Mouse (Mus musculus): ENCODE data around the gene Olfr1252. TPM values are rescaled to one million over a fixed set of nuclear protein-coding genes. Genes with fewer than 3 reads are reported as not detected.

Olfr1252 gene
- polyA plus RNA-seq (2014; fragmentation: Nextera tagmentation; extraction: Ambion mirVana): not detected in 2 replicates

DNA sequence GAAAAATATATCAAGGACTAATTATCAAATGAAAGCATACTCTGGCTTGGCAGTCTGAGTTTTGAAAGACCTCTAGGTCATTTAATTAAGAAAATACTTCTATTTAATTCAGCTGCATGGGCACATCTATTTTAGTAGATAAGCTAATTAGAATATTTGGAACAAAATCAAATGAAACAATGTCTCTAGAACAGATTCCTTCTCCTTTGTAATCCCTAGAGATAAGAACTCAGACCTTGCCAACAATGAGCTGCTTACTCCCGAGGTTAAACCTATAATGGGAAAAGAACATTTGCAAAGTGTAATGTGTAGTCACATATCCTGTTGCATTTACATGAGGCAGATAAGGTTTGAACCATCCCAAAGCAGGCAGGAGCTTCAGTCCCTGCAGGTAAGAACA lies at the start of gene Olfr1252:
Gene Olfr1252 (minus strand): TSS at position 101 of the 400 bp plus-strand sequence.
- ATAC-seq (ENCODE audit: low FRiP score, low TSS enrichment) (no peak), DNase-seq (no peak)
- no peaks in the 10 kb centered on the region for H3K9me3 ChIP-seq (ENCODE audit: control insufficient read depth, low read length)
- no peak within 1 kb of the TSS for H3K4me2 ChIP-seq (ENCODE audit: low read length)
- WGBS: 66% methylated on average over 1 of the region's 1 CpGs
- H3K4me3 ChIP-seq (replicated peaks; ENCODE audit: low read depth, low read length): no peak within 1 kb of the TSS
- H3K27me3 ChIP-seq (ENCODE audit: control insufficient read depth, insufficient read depth, low read length): no peaks in the 10 kb centered on the region
- no peak within 1 kb of the TSS for H3K9ac ChIP-seq (replicated peaks; ENCODE audit: low read length)
- H3K27ac ChIP-seq (replicated peaks; ENCODE audit: low read depth, low read length): no peak within 1 kb of the TSS
- no peaks in the 10 kb centered on the region for H3K4me1 ChIP-seq (ENCODE audit: control insufficient read depth, insufficient read depth, low read length)
- no peaks in the 10 kb centered on the region for H3K36me3 ChIP-seq (ENCODE audit: control insufficient read depth, insufficient read depth, low read length)

DNA sequence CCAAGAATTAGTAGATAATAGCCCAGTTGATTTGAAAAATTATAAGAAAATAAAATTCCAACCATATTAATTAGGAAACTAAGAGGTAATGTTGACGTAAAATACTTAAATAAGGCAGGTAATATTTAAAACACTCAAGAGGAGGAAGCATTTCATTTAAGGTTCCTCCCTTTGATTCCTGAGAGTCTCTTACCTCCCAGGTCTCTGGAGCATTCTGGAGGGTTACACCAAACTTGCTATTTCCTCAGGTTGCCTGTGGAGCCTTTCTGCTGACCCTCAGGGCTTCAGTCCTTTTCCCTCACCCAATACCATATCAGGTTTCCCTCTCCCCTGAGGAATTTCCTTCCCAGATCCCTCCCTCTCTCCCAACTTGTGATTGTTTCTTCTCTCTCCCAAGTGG lies 32.2 kb upstream of the Olfr1252 start, which contains the start of gene Olfr1253:
Gene Olfr1253 (minus strand): TSS at position 101 of the 400 bp plus-strand sequence.
- H3K27ac ChIP-seq (replicated peaks; ENCODE audit: low read depth, low read length): no peak within 1 kb of the TSS
- no peak for DNase-seq
- ATAC-seq (ENCODE audit: low FRiP score, low TSS enrichment): no peak
- H3K4me3 ChIP-seq (replicated peaks; ENCODE audit: low read depth, low read length): no peak within 1 kb of the TSS
- H3K4me1 ChIP-seq (ENCODE audit: control insufficient read depth, insufficient read depth, low read length): no peaks in the 10 kb centered on the region
- no peaks in the 10 kb centered on the region for H3K27me3 ChIP-seq (ENCODE audit: control insufficient read depth, insufficient read depth, low read length)
- no peaks in the 10 kb centered on the region for H3K36me3 ChIP-seq (ENCODE audit: control insufficient read depth, insufficient read depth, low read length)
- H3K9ac ChIP-seq (replicated peaks; ENCODE audit: low read length): no peak within 1 kb of the TSS
- H3K9me3 ChIP-seq (ENCODE audit: control insufficient read depth, low read length): no peaks in the 10 kb centered on the region
- WGBS: 92% methylated on average over 1 of the region's 1 CpGs
- H3K4me2 ChIP-seq (ENCODE audit: low read length): no peak within 1 kb of the TSS

DNA sequence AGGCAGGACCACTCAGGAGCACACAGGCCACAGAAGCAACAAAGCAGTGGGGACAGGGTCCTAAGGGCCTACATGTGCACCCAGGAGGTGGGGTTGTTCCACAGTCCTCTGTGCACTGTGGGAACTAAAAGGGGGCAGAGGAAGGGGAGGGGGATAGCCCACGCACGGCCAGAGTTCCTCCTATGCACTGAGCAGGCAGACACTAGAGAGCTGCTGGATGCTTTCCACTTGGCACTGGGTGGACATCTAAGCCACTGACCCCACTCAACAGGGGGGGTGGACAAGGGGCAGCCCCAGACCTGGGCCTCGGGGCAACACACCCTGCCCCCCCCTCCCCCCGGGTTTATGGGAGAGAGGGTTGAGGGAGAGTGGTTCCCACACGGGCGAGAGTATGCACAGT lies 32.8 kb downstream of the Olfr1252 start:
- H3K4me3 ChIP-seq (replicated peaks; ENCODE audit: low read depth, low read length): no peak overlapping the region
- ATAC-seq (ENCODE audit: low FRiP score, low TSS enrichment): no peak; the same call in 1 of the 2 replicates
- H3K27me3 ChIP-seq (ENCODE audit: control insufficient read depth, insufficient read depth, low read length): no peaks in the 10 kb centered on the region
- no peak overlapping the region for H3K9ac ChIP-seq (replicated peaks; ENCODE audit: low read length)
- H3K36me3 ChIP-seq (ENCODE audit: control insufficient read depth, insufficient read depth, low read length): no peaks in the 10 kb centered on the region
- no peak overlapping the region for H3K27ac ChIP-seq (replicated peaks; ENCODE audit: low read depth, low read length)
- 83% methylated on average over 6 of the region's 6 CpGs for WGBS
- no peak for DNase-seq
- H3K4me2 ChIP-seq (ENCODE audit: low read length): no peak overlapping the region
- no peaks in the 10 kb centered on the region for H3K4me1 ChIP-seq (ENCODE audit: control insufficient read depth, insufficient read depth, low read length)
- no peaks in the 10 kb centered on the region for H3K9me3 ChIP-seq (ENCODE audit: control insufficient read depth, low read length)

DNA sequence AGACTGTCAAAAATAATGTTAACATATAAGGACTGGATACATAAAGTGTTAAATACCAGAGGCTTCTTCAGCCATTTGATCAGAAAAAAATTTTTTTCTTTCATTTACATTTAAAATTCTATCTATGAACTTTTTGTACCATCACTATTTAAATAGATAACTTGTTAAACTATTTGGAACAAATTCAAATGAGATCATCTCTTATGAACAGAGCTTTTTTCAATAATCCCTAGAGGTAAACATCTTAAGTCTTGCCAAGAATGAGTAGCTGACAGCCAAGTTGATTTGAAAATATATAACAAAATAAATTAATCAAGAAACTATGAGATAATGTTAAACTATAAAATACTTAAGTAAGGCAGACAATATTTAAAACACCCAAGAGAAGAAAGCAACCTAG lies 53.0 kb downstream of the Olfr1252 start, which contains the start of gene Olfr1251:
Gene Olfr1251 (minus strand): TSS at position 101 of the 400 bp plus-strand sequence.
- no peak within 1 kb of the TSS for H3K27ac ChIP-seq (replicated peaks; ENCODE audit: low read depth, low read length)
- no peaks in the 10 kb centered on the region for H3K27me3 ChIP-seq (ENCODE audit: control insufficient read depth, insufficient read depth, low read length)
- no peak within 1 kb of the TSS for H3K4me3 ChIP-seq (replicated peaks; ENCODE audit: low read depth, low read length)
- no peaks in the 10 kb centered on the region for H3K9me3 ChIP-seq (ENCODE audit: control insufficient read depth, low read length)
- no peak for ATAC-seq (ENCODE audit: low FRiP score, low TSS enrichment)
- no peak within 1 kb of the TSS for H3K9ac ChIP-seq (replicated peaks; ENCODE audit: low read length)
- no peak for DNase-seq
- H3K36me3 ChIP-seq (ENCODE audit: control insufficient read depth, insufficient read depth, low read length): no peaks in the 10 kb centered on the region
- H3K4me2 ChIP-seq (ENCODE audit: low read length): no peak within 1 kb of the TSS
- no peaks in the 10 kb centered on the region for H3K4me1 ChIP-seq (ENCODE audit: control insufficient read depth, insufficient read depth, low read length)

Other genes starting within 250 kb of the Olfr1252 start
- gene Olfr1241, start 237.9 kb downstream of the Olfr1252 start, polyA plus RNA-seq (2014; fragmentation: Nextera tagmentation; extraction: Ambion mirVana): not detected in 2 replicates
- gene Olfr1242, start 226.7 kb downstream of the Olfr1252 start, polyA plus RNA-seq (2014; fragmentation: Nextera tagmentation; extraction: Ambion mirVana): not detected in 2 replicates
- not detected in 2 replicates for gene Olfr1243, start 193.5 kb downstream of the Olfr1252 start, polyA plus RNA-seq (2014; fragmentation: Nextera tagmentation; extraction: Ambion mirVana)
- not detected in 2 replicates for gene Olfr1245, start 146.6 kb downstream of the Olfr1252 start, polyA plus RNA-seq (2014; fragmentation: Nextera tagmentation; extraction: Ambion mirVana)
- gene Olfr1246, start 131.9 kb downstream of the Olfr1252 start, polyA plus RNA-seq (2014; fragmentation: Nextera tagmentation; extraction: Ambion mirVana): not detected in 2 replicates
- not detected in 2 replicates for gene Olfr1247, start 110.9 kb downstream of the Olfr1252 start, polyA plus RNA-seq (2014; fragmentation: Nextera tagmentation; extraction: Ambion mirVana)
- gene Olfr1248, start 106.8 kb downstream of the Olfr1252 start, polyA plus RNA-seq (2014; fragmentation: Nextera tagmentation; extraction: Ambion mirVana): not detected in 2 replicates
- not detected in 2 replicates for gene Olfr1249, start 90.0 kb downstream of the Olfr1252 start, polyA plus RNA-seq (2014; fragmentation: Nextera tagmentation; extraction: Ambion mirVana)
- not detected in 2 replicates for gene Olfr1250, start 63.5 kb downstream of the Olfr1252 start, polyA plus RNA-seq (2014; fragmentation: Nextera tagmentation; extraction: Ambion mirVana)
- not detected in 2 replicates for gene Olfr1251, start 53.1 kb downstream of the Olfr1252 start, polyA plus RNA-seq (2014; fragmentation: Nextera tagmentation; extraction: Ambion mirVana)
- gene Olfr1253, start 32.1 kb upstream of the Olfr1252 start, polyA plus RNA-seq (2014; fragmentation: Nextera tagmentation; extraction: Ambion mirVana): not detected in 2 replicates
- gene Olfr1254, start 68.6 kb upstream of the Olfr1252 start, polyA plus RNA-seq (2014; fragmentation: Nextera tagmentation; extraction: Ambion mirVana): not detected in 2 replicates
- not detected in 2 replicates for gene Olfr1255, start 87.0 kb upstream of the Olfr1252 start, polyA plus RNA-seq (2014; fragmentation: Nextera tagmentation; extraction: Ambion mirVana)
- gene Olfr1256, start 116.5 kb upstream of the Olfr1252 start, polyA plus RNA-seq (2014; fragmentation: Nextera tagmentation; extraction: Ambion mirVana): 0.08 TPM in 1 of 2 replicates, not detected in the other
- not detected in 2 replicates for gene Olfr48, start 123.2 kb upstream of the Olfr1252 start, polyA plus RNA-seq (2014; fragmentation: Nextera tagmentation; extraction: Ambion mirVana)
- gene Olfr1257, start 153.4 kb upstream of the Olfr1252 start, polyA plus RNA-seq (2014; fragmentation: Nextera tagmentation; extraction: Ambion mirVana): not detected in 2 replicates
- not detected in 2 replicates for gene Olfr1258, start 202.3 kb upstream of the Olfr1252 start, polyA plus RNA-seq (2014; fragmentation: Nextera tagmentation; extraction: Ambion mirVana)
- not detected in 2 replicates for gene Olfr1259, start 223.7 kb upstream of the Olfr1252 start, polyA plus RNA-seq (2014; fragmentation: Nextera tagmentation; extraction: Ambion mirVana)
- gene Olfr1260, start 249.3 kb upstream of the Olfr1252 start, polyA plus RNA-seq (2014; fragmentation: Nextera tagmentation; extraction: Ambion mirVana): not detected in 2 replicates

Data from midbrain, embryonic 14.5 days (tissue).